Mouse (Mus musculus): ENCODE data around the gene Acss1.

GRCm38 (mm10) chr2:150645225-150645624 lies 23.1 kb downstream of the Acss1 start:
- TF ChIP-seq TAL1 (IDR thresholded peaks at IDR 0.05; ENCODE audit: low read length) (no peak), GATA1 (IDR thresholded peaks at IDR 0.05; ENCODE audit: low read length) (no peak)
